Mouse (Mus musculus) midbrain, embryonic 14.5 days (tissue): ENCODE measurements around the gene Tdg. TPM values are rescaled to one million over a fixed set of nuclear protein-coding genes. Genes with fewer than 3 reads are reported as not detected.

Source experiments
- ATAC-seq: fragments of 200-750 bp; cut with Nextera tagmentation; 2 replicates; pipeline ENCODE4 v1.8.0; 2017; ENCODE audit warnings: moderate number of reproducible peaks, moderate library complexity; ENCODE audit not compliant: low FRiP score, low TSS enrichment
- DNase-seq: peaks from one replicate; pipeline ENCODE4 v3.0.0-alpha.2; 2015
- H3K27ac ChIP-seq: fragments of 300-500 bp; sonication (generic); replicated peaks from 2 replicates; pipeline ENCODE4 v1.5.1; 2014; ENCODE audit warnings: mild to moderate bottlenecking, low read depth, low read length, moderate library complexity
- H3K27me3 ChIP-seq: fragments of 300-500 bp; sonication (generic); 2 replicates; pipeline ENCODE4 v1.6.1; 2014; ENCODE audit warnings: low read length, control low read depth, mixed read lengths; ENCODE audit not compliant: control insufficient read depth, insufficient read depth
- H3K36me3 ChIP-seq: fragments of 300-500 bp; sonication (generic); 2 replicates; pipeline ENCODE4 v1.6.1; 2014; ENCODE audit warnings: low read length, control low read depth; ENCODE audit not compliant: control insufficient read depth, insufficient read depth
- H3K4me1 ChIP-seq: fragments of 300-500 bp; sonication (generic); 2 replicates; pipeline ENCODE4 v1.6.1; 2014; ENCODE audit warnings: mild to moderate bottlenecking, antibody characterized with exemption, low read length, control low read depth; ENCODE audit not compliant: control insufficient read depth, insufficient read depth
- H3K4me2 ChIP-seq: fragments of 300-500 bp; sonication (generic); 2 replicates; pipeline ENCODE4 v1.6.1; 2014; ENCODE audit warnings: mild to moderate bottlenecking, low read length, moderate library complexity
- H3K4me3 ChIP-seq: fragments of 300-500 bp; sonication (generic); replicated peaks from 2 replicates; pipeline ENCODE4 v1.5.1; 2014; ENCODE audit warnings: low read depth, low read length
- H3K9ac ChIP-seq: fragments of 300-500 bp; sonication (generic); replicated peaks from 2 replicates; pipeline ENCODE4 v1.6.1; 2014; ENCODE audit warnings: mild to moderate bottlenecking, low read length, moderate library complexity
- H3K9me3 ChIP-seq: fragments of 300-500 bp; sonication (generic); 2 replicates; pipeline ENCODE4 v1.6.1; 2016; ENCODE audit warnings: low read length, control low read depth, mixed read lengths; ENCODE audit not compliant: control insufficient read depth
- WGBS: fragments of 180-500 bp; shearing (Covaris S2); extraction: QIAGEN DNeasy Blood & Tissue Kit; methylation state at CpG from one replicate; pipeline ENCODE4 v1.1.7; 2014; 5-methylcytosine and 5-hydroxymethylcytosine counted together
- polyA plus RNA-seq: library from polyadenylated mRNA; unstranded; fragments of >200 nt; fragmentation: Nextera tagmentation; extraction: Ambion mirVana; gene quantifications from 2 replicates; pipeline ENCODE4 v1.2.1, GENCODE M21; 2014

Gene Tdg
- polyA plus RNA-seq, 1 experiment from 2014 or later = 204 TPM

DNA sequence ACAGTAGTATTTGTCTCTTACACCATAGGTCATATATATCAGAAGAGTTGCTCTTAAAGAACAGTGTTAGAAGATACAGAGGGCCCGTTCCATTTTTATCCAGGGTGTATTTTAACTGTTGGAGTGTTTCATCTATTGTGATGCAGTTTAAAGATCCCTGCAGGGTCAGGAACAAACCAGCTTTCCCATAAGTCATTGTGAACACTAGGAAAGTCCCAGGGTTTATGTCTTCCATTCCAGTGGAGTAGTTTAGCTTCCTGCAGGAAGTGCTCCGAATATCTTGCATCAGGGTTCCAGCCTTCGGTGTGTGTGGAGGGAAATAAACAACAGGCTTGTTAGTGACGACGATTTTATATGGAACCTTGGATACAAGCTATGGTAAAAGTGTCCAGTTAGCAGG lies 21.6 kb downstream of the Tdg start:
- no peak for ATAC-seq

DNA sequence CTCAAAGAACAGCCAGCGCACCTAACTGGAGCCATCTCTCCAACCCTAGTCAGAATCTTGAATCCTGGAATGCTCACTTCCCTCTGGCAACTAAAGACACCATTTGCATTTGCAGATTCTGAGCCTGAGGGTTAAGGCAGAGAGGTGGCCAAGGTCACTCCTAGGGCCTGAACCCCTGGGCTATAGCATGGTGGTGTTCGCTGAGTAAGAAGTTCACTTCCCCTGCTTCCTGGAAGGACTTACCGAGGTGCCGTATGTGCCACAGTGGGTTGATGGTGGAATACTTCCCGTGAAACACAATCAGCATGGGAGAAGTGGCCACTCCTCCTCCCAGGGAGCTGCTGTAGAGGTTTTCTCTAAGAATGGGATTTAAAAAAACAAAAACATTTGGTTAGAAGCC lies 23.0 kb downstream of the Tdg start:
- no peak overlapping the region for H3K4me2 ChIP-seq
- H3K9me3 ChIP-seq = no peaks in the 10 kb centered on the region
- H3K4me3 ChIP-seq = no peak overlapping the region
- peaks cover 30% of the 10 kb centered on the region for H3K36me3 ChIP-seq
- no peaks in the 10 kb centered on the region for H3K27me3 ChIP-seq
- DNase-seq (no peak), ATAC-seq (no peak)
- no peaks in the 10 kb centered on the region for H3K4me1 ChIP-seq
- H3K27ac ChIP-seq = no peak overlapping the region
- 78% methylated on average over 5 of the region's 5 CpGs for WGBS
- no peak overlapping the region for H3K9ac ChIP-seq

More for the DNA sequence above, 21.6 kb downstream of the Tdg start:
- WGBS = 94% methylated on average over 5 of the region's 5 CpGs
- H3K9me3 ChIP-seq = no peaks in the 10 kb centered on the region
- no peak overlapping the region for H3K4me3 ChIP-seq
- H3K4me1 ChIP-seq = no peaks in the 10 kb centered on the region
- H3K4me2 ChIP-seq = no peak overlapping the region
- H3K27ac ChIP-seq = no peak overlapping the region
- H3K27me3 ChIP-seq = no peaks in the 10 kb centered on the region
- no peak for DNase-seq
- H3K36me3 ChIP-seq = peaks cover 42% of the 10 kb centered on the region
- H3K9ac ChIP-seq = no peak overlapping the region

DNA sequence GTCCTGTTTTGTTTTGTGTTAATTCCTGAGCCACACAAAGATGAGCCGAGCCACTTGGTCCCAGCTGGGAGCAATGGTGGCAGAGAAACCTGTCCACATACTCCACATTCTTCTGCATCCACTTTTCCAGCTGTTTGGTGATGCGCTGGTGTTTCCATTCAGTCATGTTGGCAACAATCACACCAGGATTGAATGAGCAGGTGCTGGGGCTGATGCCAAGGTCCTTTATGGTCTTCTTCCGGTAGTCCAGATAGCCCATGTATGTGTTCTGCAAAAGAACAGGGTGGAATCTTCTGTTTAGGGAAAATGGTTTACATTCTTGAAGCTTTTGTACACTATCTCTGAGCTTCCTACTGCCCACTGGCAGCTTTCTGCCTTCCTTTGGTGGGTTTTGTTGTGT lies 25.0 kb downstream of the Tdg start:
- no peak for ATAC-seq
- H3K4me2 ChIP-seq = no peak overlapping the region
- WGBS = 87% methylated on average over 3 of the region's 3 CpGs

DNA sequence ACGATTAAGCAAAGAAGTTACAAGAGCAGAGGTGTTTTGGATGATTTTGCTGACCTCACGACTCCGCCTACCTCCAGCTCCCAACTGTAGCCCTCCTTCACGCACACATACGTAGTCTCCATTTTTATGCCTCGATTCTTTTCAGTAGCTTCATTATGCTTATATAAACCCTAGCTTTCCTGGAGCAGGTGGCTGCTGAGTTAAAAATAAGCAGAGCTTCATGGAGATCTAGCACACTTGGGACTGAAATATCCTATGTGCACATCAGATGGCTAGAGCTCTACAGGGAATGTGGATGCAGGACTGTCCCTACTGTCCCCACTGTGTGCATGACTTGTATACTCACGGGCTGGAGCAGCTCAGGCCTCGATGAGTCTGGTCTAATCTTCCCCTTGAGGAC lies 32.2 kb downstream of the Tdg start:
- ATAC-seq = no peak
- DNase-seq = no peak
- H3K27ac ChIP-seq = no peak overlapping the region

More for the DNA sequence above, 25.0 kb downstream of the Tdg start:
- no peak for DNase-seq
- peaks cover 25% of the 10 kb centered on the region for H3K36me3 ChIP-seq
- H3K27me3 ChIP-seq = no peaks in the 10 kb centered on the region
- H3K4me3 ChIP-seq = no peak overlapping the region
- no peak overlapping the region for H3K9ac ChIP-seq
- no peaks in the 10 kb centered on the region for H3K4me1 ChIP-seq
- H3K27ac ChIP-seq = no peak overlapping the region
- H3K9me3 ChIP-seq = no peaks in the 10 kb centered on the region

DNA sequence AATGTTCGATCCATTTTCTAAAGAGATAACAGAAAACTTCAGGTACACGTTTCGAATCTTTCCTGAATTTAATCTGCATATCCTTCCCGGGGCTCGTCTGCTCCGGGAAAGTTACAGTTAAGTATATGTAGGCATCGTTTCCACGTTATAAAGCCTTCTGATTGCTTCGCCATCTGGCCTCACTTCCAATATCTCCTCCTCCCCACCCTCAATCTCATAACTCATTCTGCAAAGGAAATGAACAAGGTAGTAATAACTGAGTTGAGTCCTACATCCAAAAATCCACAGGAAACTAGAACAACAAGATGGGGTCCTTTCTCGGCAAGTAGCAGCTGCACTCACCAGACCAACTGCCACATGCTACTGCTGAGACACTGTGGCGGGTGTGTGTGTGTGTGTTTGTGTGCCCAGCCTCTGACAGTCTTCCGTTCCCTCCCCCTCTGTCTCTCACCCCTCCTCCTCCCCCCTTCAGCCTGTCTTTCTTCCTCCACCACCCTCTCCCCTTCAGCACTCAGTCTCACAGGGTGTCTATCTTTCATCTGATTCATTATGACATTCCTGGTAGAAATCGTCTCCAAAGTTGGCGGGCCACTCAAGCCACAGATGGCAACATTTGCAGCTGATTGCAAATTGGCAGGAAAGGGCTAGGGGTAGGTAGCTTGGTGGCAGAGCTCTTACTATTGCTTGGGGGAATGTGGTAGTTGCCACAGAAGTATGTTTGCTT lies 32.8 kb downstream of the Tdg start:
- H3K9ac ChIP-seq = no peak overlapping the region
- no peak for ATAC-seq
- no peak overlapping the region for H3K27ac ChIP-seq
- no peaks in the 10 kb centered on the region for H3K9me3 ChIP-seq
- H3K4me2 ChIP-seq = no peak overlapping the region
- DNase-seq = no peak
- no peaks in the 10 kb centered on the region for H3K36me3 ChIP-seq
- H3K4me1 ChIP-seq = no peaks in the 10 kb centered on the region
- 85% methylated on average over 14 of the region's 14 CpGs for WGBS
- no peaks in the 10 kb centered on the region for H3K27me3 ChIP-seq
- no peak overlapping the region for H3K4me3 ChIP-seq

More for the DNA sequence above, 32.2 kb downstream of the Tdg start:
- Histone ChIP-seq H3K4me1 (no peaks in the 10 kb centered on the region), H3K4me2 (no peak overlapping the region), H3K9ac (no peak overlapping the region), H3K27me3 (no peaks in the 10 kb centered on the region), H3K4me3 (no peak overlapping the region), H3K36me3 (no peaks in the 10 kb centered on the region), H3K9me3 (no peaks in the 10 kb centered on the region)
- WGBS = 89% methylated on average over 8 of the region's 8 CpGs

DNA sequence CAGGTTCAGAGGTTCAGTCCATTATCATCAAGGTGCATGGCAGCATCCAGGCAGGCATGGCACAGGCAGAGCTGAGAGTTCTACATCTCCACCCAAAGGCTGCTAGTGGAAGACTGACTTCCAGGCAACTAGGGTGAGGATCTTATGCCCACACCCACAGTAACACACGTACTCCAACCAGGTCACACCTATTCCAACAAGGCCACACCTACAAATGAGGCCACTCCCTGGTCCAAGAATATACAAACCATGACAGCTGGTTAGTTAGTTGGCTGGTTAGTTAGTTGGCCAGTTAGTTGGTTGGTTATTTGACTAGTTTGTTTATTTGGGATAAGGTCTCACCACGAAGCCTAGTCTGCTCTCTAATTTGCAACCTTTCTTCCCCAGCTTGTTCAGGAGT lies 33.7 kb downstream of the Tdg start:
- Histone ChIP-seq H3K27me3 (no peaks in the 10 kb centered on the region), H3K9me3 (no peaks in the 10 kb centered on the region), H3K4me2 (no peak overlapping the region), H3K4me1 (no peaks in the 10 kb centered on the region), H3K9ac (no peak overlapping the region), H3K27ac (no peak overlapping the region), H3K4me3 (no peak overlapping the region), H3K36me3 (no peaks in the 10 kb centered on the region)
- no peak for DNase-seq
- no peak for ATAC-seq
- WGBS = 91% methylated on average over 2 of the region's 2 CpGs

DNA sequence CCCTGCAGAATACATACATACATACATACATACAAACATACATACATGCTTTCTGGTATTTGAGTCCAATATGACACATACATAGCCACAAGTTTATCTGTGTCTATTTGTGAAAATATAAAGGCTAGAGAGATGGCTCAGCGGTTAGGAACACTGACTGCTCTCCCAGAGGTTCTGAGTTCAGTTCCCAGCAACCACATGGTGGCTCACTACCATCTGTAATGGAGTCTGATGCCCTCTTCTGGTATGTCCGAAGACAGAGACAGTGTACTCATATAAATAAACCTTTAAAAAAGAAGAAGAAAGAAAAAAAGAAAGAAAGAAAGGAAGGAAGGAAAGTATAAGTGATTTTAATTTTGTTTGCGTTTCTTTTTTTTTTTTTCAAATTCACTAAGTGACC lies 36.3 kb downstream of the Tdg start:
- ATAC-seq = no peak
- no peaks in the 10 kb centered on the region for H3K36me3 ChIP-seq

DNA sequence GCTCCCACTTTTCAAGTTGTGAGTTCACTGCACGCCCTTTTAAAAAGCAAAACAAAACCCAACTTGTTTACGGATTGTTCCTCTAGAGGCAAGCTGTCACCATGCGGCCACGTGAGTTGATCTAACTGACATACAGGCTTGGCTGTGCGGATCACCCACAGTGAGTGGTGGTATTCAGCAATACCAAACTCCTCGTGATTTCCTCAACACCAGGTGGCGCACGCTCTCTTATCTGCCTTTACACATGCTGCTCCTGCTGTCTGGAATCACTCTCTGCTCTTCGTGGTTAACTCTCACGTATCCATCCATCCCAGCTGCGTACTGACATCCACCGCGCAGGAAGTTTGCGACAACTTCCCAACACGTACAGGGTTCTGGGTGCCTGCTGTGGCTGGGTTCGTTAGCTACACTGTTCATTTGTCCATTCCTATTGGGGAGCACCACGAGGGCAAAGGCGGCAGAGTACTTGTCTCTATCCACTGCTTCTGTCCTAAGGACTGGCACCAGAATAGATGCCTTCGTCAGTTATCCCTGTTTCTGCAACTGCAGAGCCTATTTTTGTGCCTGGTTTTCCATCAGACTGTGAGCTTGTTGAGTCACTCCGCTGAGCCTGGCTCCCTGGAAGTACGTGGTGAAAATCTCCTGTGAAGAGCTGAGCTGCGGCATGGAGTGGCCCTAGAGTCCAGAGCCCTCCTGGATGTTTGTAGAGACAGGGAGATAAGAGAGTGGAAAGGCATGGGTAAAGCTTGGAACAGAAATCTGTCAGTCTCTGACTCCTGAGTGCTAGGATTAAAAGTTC lies 37.0 kb downstream of the Tdg start:
- DNase-seq (peak; percentile 93), ATAC-seq (peak; percentile 89)
- Histone ChIP-seq H3K9me3 (no peaks in the 10 kb centered on the region), H3K4me2 (peak overlapping the region; percentile 11), H3K27me3 (no peaks in the 10 kb centered on the region), H3K4me1 (no peaks in the 10 kb centered on the region), H3K9ac (0 out of 2 replicates have a peak overlapping the region, but pooled peaks have one; percentile 27), H3K36me3 (no peaks in the 10 kb centered on the region), H3K27ac (no peak overlapping the region), H3K4me3 (no peak overlapping the region)
- WGBS = 26% methylated on average over 22 of the region's 22 CpGs

More for the DNA sequence above, 36.3 kb downstream of the Tdg start:
- Histone ChIP-seq H3K9ac (no peak overlapping the region), H3K4me1 (no peaks in the 10 kb centered on the region), H3K27ac (no peak overlapping the region), H3K27me3 (no peaks in the 10 kb centered on the region), H3K9me3 (no peaks in the 10 kb centered on the region), H3K4me3 (no peak overlapping the region), H3K4me2 (no peak overlapping the region)
- WGBS = 60% methylated on average over 3 of the region's 3 CpGs
- no peak for DNase-seq

DNA sequence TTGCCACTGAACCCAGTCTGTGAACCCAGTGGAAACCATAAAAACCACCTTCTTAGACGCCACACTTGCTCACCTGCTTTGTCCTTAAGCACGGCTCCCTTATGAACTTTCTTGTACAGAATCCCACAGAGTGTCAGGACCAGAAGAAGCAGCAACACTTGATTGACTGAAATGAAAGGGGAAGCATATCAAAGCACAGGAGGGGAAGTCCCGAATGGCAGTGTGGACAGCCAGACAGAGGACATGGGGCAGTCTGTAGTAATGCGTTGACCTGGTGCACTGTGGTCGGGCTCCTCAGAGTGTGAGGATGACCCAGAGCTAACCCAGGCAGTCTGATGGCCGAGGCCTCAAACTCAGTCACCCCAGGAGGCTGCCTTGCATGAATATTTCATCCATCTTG lies 40.6 kb downstream of the Tdg start:
- no peak overlapping the region for H3K27ac ChIP-seq
- no peak overlapping the region for H3K4me2 ChIP-seq
- no peak overlapping the region for H3K9ac ChIP-seq
- H3K4me3 ChIP-seq = no peak overlapping the region
- DNase-seq = no peak
- H3K36me3 ChIP-seq = no peaks in the 10 kb centered on the region
- H3K9me3 ChIP-seq = no peaks in the 10 kb centered on the region
- no peaks in the 10 kb centered on the region for H3K27me3 ChIP-seq
- no peaks in the 10 kb centered on the region for H3K4me1 ChIP-seq
- no peak for ATAC-seq
- WGBS = 74% methylated on average over 6 of the region's 6 CpGs
